Mouse (Mus musculus) kidney, postnatal 0 days (tissue): Measurements from ENCODE around the gene Atp5d. TPM values are rescaled to one million over a fixed set of nuclear protein-coding genes. Genes with fewer than 3 reads are reported as not detected.

Experiments used
- ATAC-seq: fragments of 200-750 bp; cut with Nextera tagmentation; replicated peaks from 2 replicates; pipeline ENCODE4 v1.8.0; 2017; ENCODE audit warnings: low read depth, moderate number of reproducible peaks, moderate TSS enrichment, moderate library complexity; ENCODE audit not compliant: low FRiP score
- DNase-seq: peaks from one replicate; pipeline ENCODE4 v3.0.0-alpha.2; 2016; ENCODE audit warnings: low spot score
- H3K27ac ChIP-seq: fragments of 300-500 bp; sonication (generic); 2 replicates; pipeline ENCODE4 v1.5.1; 2014; ENCODE audit warnings: mild to moderate bottlenecking
- H3K27me3 ChIP-seq: fragments of 300-500 bp; sonication (generic); 2 replicates; pipeline ENCODE4 v1.6.1; 2014; ENCODE audit warnings: low read length, mixed read lengths; ENCODE audit not compliant: insufficient read depth
- H3K36me3 ChIP-seq: fragments of 300-500 bp; sonication (generic); 2 replicates; pipeline ENCODE4 v1.6.1; 2014; ENCODE audit warnings: low read length, mixed read lengths; ENCODE audit not compliant: insufficient read depth
- H3K4me1 ChIP-seq: fragments of 300-500 bp; sonication (generic); replicated peaks from 2 replicates; pipeline ENCODE4 v1.6.1; 2014; ENCODE audit warnings: antibody characterized with exemption, low read length, mixed read lengths; ENCODE audit not compliant: insufficient read depth
- H3K4me2 ChIP-seq: fragments of 300-500 bp; sonication (generic); 2 replicates; pipeline ENCODE4 v1.6.1; 2014; ENCODE audit warnings: mild to moderate bottlenecking, low read length, moderate library complexity, mixed read lengths
- H3K4me3 ChIP-seq: fragments of 300-500 bp; sonication (generic); replicated peaks from 2 replicates; pipeline ENCODE4 v1.5.1; 2014; ENCODE audit warnings: low read depth, low read length
- H3K9ac ChIP-seq: fragments of 300-500 bp; sonication (generic); 2 replicates; pipeline ENCODE4 v1.6.1; 2014; ENCODE audit warnings: low read depth, low read length
- H3K9me3 ChIP-seq: fragments of 300-500 bp; sonication (generic); replicated peaks from 2 replicates; pipeline ENCODE4 v1.6.1; 2016; ENCODE audit warnings: low read length, inconsistent platforms, mixed read lengths
- CTCF ChIP-seq: IDR thresholded peaks from 2 replicates; pipeline ENCODE4 v1.5.1; 2016; ENCODE audit warnings: antibody characterized with exemption, low read depth, mild to moderate bottlenecking, moderate library complexity
- WGBS: fragments of 180-500 bp; shearing (Covaris S2); extraction: QIAGEN DNeasy Blood & Tissue Kit; methylation state at CpG from one replicate; pipeline ENCODE4 v1.1.7; 2014; 5-methylcytosine and 5-hydroxymethylcytosine counted together
- polyA plus RNA-seq: library from polyadenylated mRNA; unstranded; fragments of >200 nt; fragmentation: Nextera tagmentation; extraction: Ambion mirVana; gene quantifications from 2 replicates; pipeline ENCODE4 v1.2.1, GENCODE M21; 2015

Atp5d gene
- polyA plus RNA-seq, 1 experiment from 2014 or later: 936 TPM

DNA sequence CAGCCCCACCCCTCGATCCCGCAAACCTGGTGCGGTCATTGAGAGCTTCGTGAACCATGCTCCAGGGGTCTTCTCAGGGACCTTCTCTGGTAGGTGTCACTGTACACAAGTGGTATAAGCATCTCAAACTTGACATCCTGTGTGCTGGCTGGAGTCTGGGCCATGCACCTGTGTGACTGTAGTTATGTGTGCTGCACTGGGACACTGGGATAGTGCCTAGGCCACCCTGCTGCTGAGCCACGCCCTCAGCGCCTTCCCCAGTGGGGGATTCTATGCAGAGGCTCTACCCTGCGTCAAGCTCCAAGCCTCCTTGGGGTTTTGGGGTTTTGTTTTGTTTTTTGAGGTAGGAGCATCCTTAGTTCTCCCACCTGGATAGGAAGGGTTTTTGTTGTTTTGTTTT is 16.0 kb downstream of the Atp5d start:
- Histone ChIP-seq H3K9ac (0 out of 2 replicates have a peak overlapping the region, but pooled peaks have one; percentile 98), H3K36me3 (peaks cover 46% of the 10 kb centered on the region), H3K27me3 (no peaks in the 10 kb centered on the region), H3K27ac (peak overlapping the region; percentile 100), H3K9me3 (no peaks in the 10 kb centered on the region), H3K4me3 (no peak overlapping the region), H3K4me1 (peaks cover 72% of the 10 kb centered on the region), H3K4me2 (no peak overlapping the region)
- ATAC-seq (no peak), DNase-seq (no peak)
- 80% methylated on average over 7 of the region's 7 CpGs for WGBS
- TF ChIP-seq CTCF: no peak

DNA sequence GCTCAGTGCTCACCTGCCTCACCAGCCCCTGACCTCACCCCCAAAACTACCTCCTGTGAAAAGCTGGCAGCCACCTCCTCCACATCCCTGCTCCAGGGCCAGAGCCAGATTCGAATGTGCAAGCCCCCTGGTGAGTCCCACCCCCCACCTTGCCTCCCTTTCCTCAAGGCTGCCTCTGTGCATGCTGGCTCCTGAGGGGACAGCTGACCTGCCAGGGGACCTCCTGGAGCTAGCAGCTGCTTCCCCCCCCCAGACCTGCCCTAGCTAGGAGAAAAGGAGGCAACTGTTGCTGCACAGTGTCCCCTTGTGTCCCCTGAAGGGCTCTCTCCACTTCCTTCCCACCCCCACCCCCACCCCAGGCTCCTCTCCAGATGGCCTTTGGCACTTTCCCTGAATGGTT is 16.8 kb downstream of the Atp5d start:
- ATAC-seq: no peak

GRCm38 (mm10) chr10:80156002-80156751 is 17.7 kb downstream of the Atp5d start:
- Histone ChIP-seq H3K36me3 (peaks cover 42% of the 10 kb centered on the region), H3K4me1 (peaks cover 84% of the 10 kb centered on the region), H3K9ac (no peak overlapping the region), H3K27me3 (no peaks in the 10 kb centered on the region), H3K9me3 (no peaks in the 10 kb centered on the region), H3K4me2 (no peak overlapping the region), H3K4me3 (no peak overlapping the region), H3K27ac (peak overlapping the region; percentile 98)
- TF ChIP-seq CTCF: no peak
- ATAC-seq (no peak), DNase-seq (no peak)
- WGBS: 75% methylated on average over 29 of the region's 29 CpGs

More for the DNA sequence above, 16.8 kb downstream of the Atp5d start:
- Histone ChIP-seq H3K4me2 (no peak overlapping the region), H3K9ac (no peak overlapping the region), H3K4me3 (no peak overlapping the region), H3K9me3 (no peaks in the 10 kb centered on the region), H3K36me3 (peaks cover 42% of the 10 kb centered on the region), H3K27ac (no peak overlapping the region), H3K27me3 (no peaks in the 10 kb centered on the region), H3K4me1 (peaks cover 75% of the 10 kb centered on the region)
- no peak for TF ChIP-seq CTCF
- 26% methylated on average over 1 of the region's 1 CpGs for WGBS
- no peak for DNase-seq

DNA sequence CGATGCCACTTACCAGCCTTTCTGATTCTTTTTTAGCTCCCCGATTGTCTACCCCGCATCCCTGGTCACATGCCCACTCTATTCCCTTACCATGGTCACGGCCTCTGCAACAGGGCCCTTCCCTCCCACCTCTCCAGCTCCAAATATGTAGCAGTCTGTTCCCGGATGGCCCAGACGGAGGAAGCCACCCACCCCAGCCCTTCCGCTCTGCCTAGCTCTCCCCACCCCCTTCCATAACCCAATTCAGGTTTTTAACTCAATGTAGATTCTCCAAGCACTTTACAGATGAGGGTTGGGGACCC is 18.3 kb downstream of the Atp5d start:
- H3K36me3 ChIP-seq: peaks cover 42% of the 10 kb centered on the region
- peak overlapping the region; percentile 98 for H3K27ac ChIP-seq
- H3K9ac ChIP-seq: no peak overlapping the region
- H3K4me3 ChIP-seq: no peak overlapping the region
- H3K27me3 ChIP-seq: no peaks in the 10 kb centered on the region
- no peaks in the 10 kb centered on the region for H3K9me3 ChIP-seq
- no peak for ATAC-seq
- no peak overlapping the region for H3K4me2 ChIP-seq
- 37% methylated on average over 7 of the region's 7 CpGs for WGBS
- TF ChIP-seq CTCF: no peak
- peak; percentile 65 for DNase-seq
- H3K4me1 ChIP-seq: peaks cover 84% of the 10 kb centered on the region

- H3K27me3 ChIP-seq: no peaks in the 10 kb centered on the region
- WGBS: 44% methylated on average over 15 of the region's 15 CpGs
- ATAC-seq (no peak), DNase-seq (no peak)
- H3K27ac ChIP-seq: peak overlapping the region; percentile 98
- peak overlapping the region; percentile 35; the same call in 1 of the 2 replicates for H3K9ac ChIP-seq
- H3K4me2 ChIP-seq: no peak overlapping the region
- H3K36me3 ChIP-seq: peaks cover 42% of the 10 kb centered on the region
- no peaks in the 10 kb centered on the region for H3K9me3 ChIP-seq
- no peak overlapping the region for H3K4me3 ChIP-seq
- TF ChIP-seq CTCF: no peak
- peaks cover 87% of the 10 kb centered on the region for H3K4me1 ChIP-seq
These were observed 18.9 kb downstream of the Atp5d start for GRCm38 (mm10) chr10:80157141-80157929.

DNA sequence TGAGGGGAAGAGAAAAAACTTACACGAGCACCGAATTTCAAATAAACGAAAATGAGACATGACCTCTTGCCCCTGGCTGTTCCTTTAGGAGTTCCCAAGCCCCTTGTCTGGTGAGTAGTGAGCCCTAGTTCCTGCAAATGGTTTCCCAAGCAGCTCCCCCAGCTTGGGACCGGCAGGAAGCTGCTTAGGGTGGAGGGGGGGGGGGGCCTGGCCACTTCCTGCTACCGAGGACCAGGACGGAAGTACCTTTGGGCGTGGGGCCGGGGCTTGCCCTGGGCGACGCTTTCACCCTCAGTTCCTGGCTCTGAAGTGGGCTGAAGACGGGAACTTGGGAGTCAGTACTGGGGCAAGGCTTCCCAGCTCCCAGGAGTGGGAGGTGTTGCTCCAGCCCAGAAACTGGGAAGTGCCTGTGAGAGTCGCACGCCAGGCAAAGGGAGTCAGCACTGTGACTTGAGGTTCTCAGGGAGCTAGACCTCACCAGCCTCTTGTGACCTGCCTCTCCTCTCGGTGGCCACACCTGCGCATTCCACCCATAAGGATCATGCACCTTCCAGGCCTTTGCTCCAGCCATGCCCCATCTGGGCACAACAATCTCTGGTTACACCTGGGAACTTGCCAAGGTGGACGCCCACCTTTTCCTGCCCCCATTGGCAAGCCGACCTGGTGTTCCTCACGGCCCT is 20.0 kb downstream of the Atp5d start:
- ATAC-seq (no peak), DNase-seq (peak; percentile 81)
- H3K9me3 ChIP-seq: no peaks in the 10 kb centered on the region
- no peaks in the 10 kb centered on the region for H3K27me3 ChIP-seq
- H3K4me2 ChIP-seq: peak overlapping the region; percentile 67
- H3K4me1 ChIP-seq: peaks cover 83% of the 10 kb centered on the region
- no peak overlapping the region for H3K4me3 ChIP-seq
- no peak for TF ChIP-seq CTCF
- WGBS: 4% methylated on average over 18 of the region's 18 CpGs
- H3K9ac ChIP-seq: peak overlapping the region; percentile 18
- H3K27ac ChIP-seq: peak overlapping the region; percentile 98
- peaks cover 33% of the 10 kb centered on the region for H3K36me3 ChIP-seq
